Mouse (Mus musculus): ENCODE results near the gene Mfsd12. TPM values are rescaled to one million over a fixed set of nuclear protein-coding genes. Genes with fewer than 3 reads are reported as not detected.
A peak's percentile ranks its signal among the peaks of the same experiment; 100 is the strongest.

The Mfsd12 gene
- total and polyA plus RNA-seq, 2 experiments from 2014 or later, result 10.1 to 23.4 TPM

- peaks cover 16% of the 10 kb centered on the region for H3K36me3 ChIP-seq (ENCODE audit: insufficient read depth)
- H3K4me3 ChIP-seq (ENCODE audit: low read depth, low read length), result no peak overlapping the region
- H3K4me1 ChIP-seq (ENCODE audit: insufficient read depth), result no peaks in the 10 kb centered on the region; the same call in 1 of the 2 replicates
- ATAC-seq, result no peak
- no peak overlapping the region for H3K4me2 ChIP-seq (ENCODE audit: low read depth)
- no peak for DNase-seq
- no peak for TF ChIP-seq CTCF (IDR thresholded peaks at IDR 0.05; ENCODE audit: low read depth)
- no peaks in the 10 kb centered on the region for H3K9me3 ChIP-seq (ENCODE audit: low read length)
- H3K27me3 ChIP-seq (ENCODE audit: insufficient read depth, low read length), result no peaks in the 10 kb centered on the region
- H3K27ac ChIP-seq (ENCODE audit: low read depth, low read length), result no peak overlapping the region
- WGBS, result 68% methylated on average over 4 of the region's 4 CpGs
- no peak overlapping the region for H3K9ac ChIP-seq
These were observed 38.6 kb downstream of the Mfsd12 start for GRCm38 (mm10) chr10:81395865-81396264.

GRCm38 (mm10) chr10:81396749-81397148 is 39.5 kb downstream of the Mfsd12 start:
- Histone ChIP-seq H3K4me3 (ENCODE audit: low read depth, low read length) (no peak overlapping the region), H3K36me3 (ENCODE audit: insufficient read depth) (peaks cover 14% of the 10 kb centered on the region), H3K4me1 (ENCODE audit: insufficient read depth) (peaks cover 3% of the 10 kb centered on the region; the same call in 1 of the 2 replicates), H3K9ac (no peak overlapping the region), H3K4me2 (ENCODE audit: low read depth) (no peak overlapping the region), H3K9me3 (ENCODE audit: low read length) (no peaks in the 10 kb centered on the region), H3K27me3 (ENCODE audit: insufficient read depth, low read length) (no peaks in the 10 kb centered on the region), H3K27ac (ENCODE audit: low read depth, low read length) (no peak overlapping the region)
- no peak for ATAC-seq
- no peak for TF ChIP-seq CTCF (IDR thresholded peaks at IDR 0.05; ENCODE audit: low read depth)
- 75% methylated on average over 5 of the region's 5 CpGs for WGBS
- DNase-seq, result no peak

- TF ChIP-seq CTCF (IDR thresholded peaks at IDR 0.05; ENCODE audit: low read depth), result no peak
- 85% methylated on average over 5 of the region's 5 CpGs for WGBS
- DNase-seq (no peak), ATAC-seq (no peak)
- peak overlapping the region; percentile 44 for H3K4me2 ChIP-seq (ENCODE audit: low read depth)
- no peak overlapping the region for H3K9ac ChIP-seq
- no peaks in the 10 kb centered on the region for H3K9me3 ChIP-seq (ENCODE audit: low read length)
- peaks cover 9% of the 10 kb centered on the region for H3K4me1 ChIP-seq (ENCODE audit: insufficient read depth)
- H3K27me3 ChIP-seq (ENCODE audit: insufficient read depth, low read length), result no peaks in the 10 kb centered on the region
- no peak overlapping the region for H3K4me3 ChIP-seq (ENCODE audit: low read depth, low read length)
- H3K27ac ChIP-seq (ENCODE audit: low read depth, low read length), result no peak overlapping the region
- H3K36me3 ChIP-seq (ENCODE audit: insufficient read depth), result peaks cover 14% of the 10 kb centered on the region
These were observed 42.0 kb downstream of the Mfsd12 start for GRCm38 (mm10) chr10:81399296-81399695.

GRCm38 (mm10) chr10:81399798-81400308 is 42.6 kb downstream of the Mfsd12 start:
- H3K36me3 ChIP-seq (ENCODE audit: insufficient read depth), result peaks cover 14% of the 10 kb centered on the region
- peak overlapping the region; percentile 20; the same call in 1 of the 2 replicates for H3K4me3 ChIP-seq (ENCODE audit: low read depth, low read length)
- H3K4me2 ChIP-seq (ENCODE audit: low read depth), result peak overlapping the region; percentile 44
- 79% methylated on average over 18 of the region's 18 CpGs for WGBS
- H3K27ac ChIP-seq (ENCODE audit: low read depth, low read length), result no peak overlapping the region
- no peak for ATAC-seq
- TF ChIP-seq CTCF (IDR thresholded peaks at IDR 0.05; ENCODE audit: low read depth), result no peak
- peaks cover 9% of the 10 kb centered on the region for H3K4me1 ChIP-seq (ENCODE audit: insufficient read depth)
- H3K9ac ChIP-seq, result peak overlapping the region; percentile 40; the same call in 1 of the 2 replicates
- H3K9me3 ChIP-seq (ENCODE audit: low read length), result no peaks in the 10 kb centered on the region
- DNase-seq, result no peak
- no peaks in the 10 kb centered on the region for H3K27me3 ChIP-seq (ENCODE audit: insufficient read depth, low read length)

- H3K36me3 ChIP-seq (ENCODE audit: insufficient read depth), result peaks cover 15% of the 10 kb centered on the region
- peak overlapping the region; percentile 44 for H3K4me2 ChIP-seq (ENCODE audit: low read depth)
- no peak for TF ChIP-seq CTCF (IDR thresholded peaks at IDR 0.05; ENCODE audit: low read depth)
- peak overlapping the region; percentile 20 for H3K4me3 ChIP-seq (ENCODE audit: low read depth, low read length)
- peak overlapping the region; percentile 40 for H3K9ac ChIP-seq
- no peaks in the 10 kb centered on the region for H3K27me3 ChIP-seq (ENCODE audit: insufficient read depth, low read length)
- ATAC-seq, result no peak
- 50% methylated on average over 22 of the region's 22 CpGs for WGBS
- H3K4me1 ChIP-seq (ENCODE audit: insufficient read depth), result peaks cover 9% of the 10 kb centered on the region
- no peaks in the 10 kb centered on the region for H3K9me3 ChIP-seq (ENCODE audit: low read length)
- H3K27ac ChIP-seq (ENCODE audit: low read depth, low read length), result peak overlapping the region; percentile 70
- no peak for DNase-seq
These were observed 43.3 kb downstream of the Mfsd12 start for GRCm38 (mm10) chr10:81400371-81401204.

GRCm38 (mm10) chr10:81401205-81401520 is 43.9 kb downstream of the Mfsd12 start:
- no peaks in the 10 kb centered on the region for H3K27me3 ChIP-seq (ENCODE audit: insufficient read depth, low read length)
- peaks cover 20% of the 10 kb centered on the region for H3K36me3 ChIP-seq (ENCODE audit: insufficient read depth)
- WGBS, result 34% methylated on average over 10 of the region's 10 CpGs
- ATAC-seq (peak; percentile 60), DNase-seq (peak; percentile 68)
- peaks cover 9% of the 10 kb centered on the region for H3K4me1 ChIP-seq (ENCODE audit: insufficient read depth)
- no peak overlapping the region for H3K9ac ChIP-seq
- peak overlapping the region; percentile 20 for H3K4me3 ChIP-seq (ENCODE audit: low read depth, low read length)
- peak overlapping the region; percentile 70 for H3K27ac ChIP-seq (ENCODE audit: low read depth, low read length)
- peak overlapping the region; percentile 44; the same call in 1 of the 2 replicates for H3K4me2 ChIP-seq (ENCODE audit: low read depth)
- no peaks in the 10 kb centered on the region for H3K9me3 ChIP-seq (ENCODE audit: low read length)
- no peak for TF ChIP-seq CTCF (IDR thresholded peaks at IDR 0.05; ENCODE audit: low read depth)

All from forebrain, postnatal 0 days (tissue).